Mouse (Mus musculus): ENCODE data around the gene Vapb.

The Vapb gene

GRCm38 (mm10) chr2:173791904-173792757 is 54.8 kb downstream of the Vapb start:
- DNase-seq (ENCODE audit: low read depth, low spot score) = no peak

- no peak for DNase-seq (ENCODE audit: low read depth, low spot score)
These were observed 56.7 kb downstream of the Vapb start for GRCm38 (mm10) chr2:173794018-173794417.

- no peak for DNase-seq (ENCODE audit: low read depth, low spot score)
These were observed 57.5 kb downstream of the Vapb start for GRCm38 (mm10) chr2:173794531-173795510.

GRCm38 (mm10) chr2:173795801-173796673 is 58.7 kb downstream of the Vapb start:
- DNase-seq (ENCODE audit: low read depth, low spot score) = no peak

- DNase-seq (ENCODE audit: low read depth, low spot score) = no peak
These were observed 59.3 kb downstream of the Vapb start for GRCm38 (mm10) chr2:173796674-173796963.

- DNase-seq (ENCODE audit: low read depth, low spot score) = no peak
These were observed 62.2 kb downstream of the Vapb start for GRCm38 (mm10) chr2:173799513-173799912.

- no peak for DNase-seq (ENCODE audit: low read depth, low spot score)
These were observed 63.3 kb downstream of the Vapb start for GRCm38 (mm10) chr2:173800566-173800965.

- no peak for DNase-seq (ENCODE audit: low read depth, low spot score)
These were observed 64.1 kb downstream of the Vapb start for GRCm38 (mm10) chr2:173801405-173801876.

- no peak for DNase-seq (ENCODE audit: low read depth, low spot score)
These were observed 64.9 kb downstream of the Vapb start for GRCm38 (mm10) chr2:173802176-173802575.

- no peak for DNase-seq (ENCODE audit: low read depth, low spot score)
These were observed 65.6 kb downstream of the Vapb start for GRCm38 (mm10) chr2:173802956-173803355.

- DNase-seq (ENCODE audit: low read depth, low spot score) = no peak
These were observed 66.5 kb downstream of the Vapb start for GRCm38 (mm10) chr2:173803827-173804226.

GRCm38 (mm10) chr2:173806621-173807020 is 69.3 kb downstream of the Vapb start:
- no peak for DNase-seq (ENCODE audit: low read depth, low spot score)

- DNase-seq (ENCODE audit: low read depth, low spot score) = no peak
These were observed 71.6 kb downstream of the Vapb start for GRCm38 (mm10) chr2:173808942-173809341.

- no peak for DNase-seq (ENCODE audit: low read depth, low spot score)
These were observed 72.9 kb downstream of the Vapb start for GRCm38 (mm10) chr2:173810036-173810850.

- DNase-seq (ENCODE audit: low read depth, low spot score) = no peak
These were observed 73.5 kb downstream of the Vapb start for GRCm38 (mm10) chr2:173810851-173811130.

- no peak for DNase-seq (ENCODE audit: low read depth, low spot score)
These were observed 74.5 kb downstream of the Vapb start for GRCm38 (mm10) chr2:173811850-173812249.

- no peak for DNase-seq (ENCODE audit: low read depth, low spot score)
These were observed 75.8 kb downstream of the Vapb start for GRCm38 (mm10) chr2:173813071-173813470.

GRCm38 (mm10) chr2:173826287-173826686 is 89.0 kb downstream of the Vapb start:
- no peak for DNase-seq (ENCODE audit: low read depth, low spot score)

GRCm38 (mm10) chr2:173827228-173827627 is 89.9 kb downstream of the Vapb start:
- no peak for DNase-seq (ENCODE audit: low read depth, low spot score)

- no peak for DNase-seq (ENCODE audit: low read depth, low spot score)
These were observed 90.8 kb downstream of the Vapb start for GRCm38 (mm10) chr2:173828134-173828533.
